Mouse (Mus musculus) v-Abl transformed pro-B cells (cell line): ENCODE data around the gene Ndufs2.

Experiments
- in situ Hi-C, 2 experiments: fragments of 400-800 bp; cut with MboI; formaldehyde crosslinking; loops; one replicate each; pipeline ENCODE4 v1.15.1; 2025; ENCODE audit not compliant: unreplicated experiment in 2 of 2

The Ndufs2 gene

DNA sequence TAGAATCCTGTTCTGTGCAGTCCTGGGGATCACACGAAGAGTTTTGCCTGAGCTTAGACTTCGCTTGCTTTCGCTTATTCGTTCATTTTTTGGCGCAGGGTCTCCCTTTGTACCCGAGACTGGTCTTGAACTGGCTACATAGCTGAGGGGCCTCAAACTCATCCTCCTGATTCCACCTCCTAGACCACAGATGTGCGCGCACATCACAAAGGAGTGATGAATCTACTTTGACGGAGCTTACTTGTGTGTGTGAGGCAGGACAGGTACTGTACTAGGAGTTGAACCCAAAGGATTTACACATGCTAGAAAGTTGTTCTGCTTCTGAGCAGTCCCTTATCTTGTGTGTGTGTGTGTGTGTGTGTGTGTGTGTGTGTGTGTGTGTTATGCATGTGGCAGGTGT, 60.4 kb downstream of the Ndufs2 start:
- in situ Hi-C loops, result no loop called here

DNA sequence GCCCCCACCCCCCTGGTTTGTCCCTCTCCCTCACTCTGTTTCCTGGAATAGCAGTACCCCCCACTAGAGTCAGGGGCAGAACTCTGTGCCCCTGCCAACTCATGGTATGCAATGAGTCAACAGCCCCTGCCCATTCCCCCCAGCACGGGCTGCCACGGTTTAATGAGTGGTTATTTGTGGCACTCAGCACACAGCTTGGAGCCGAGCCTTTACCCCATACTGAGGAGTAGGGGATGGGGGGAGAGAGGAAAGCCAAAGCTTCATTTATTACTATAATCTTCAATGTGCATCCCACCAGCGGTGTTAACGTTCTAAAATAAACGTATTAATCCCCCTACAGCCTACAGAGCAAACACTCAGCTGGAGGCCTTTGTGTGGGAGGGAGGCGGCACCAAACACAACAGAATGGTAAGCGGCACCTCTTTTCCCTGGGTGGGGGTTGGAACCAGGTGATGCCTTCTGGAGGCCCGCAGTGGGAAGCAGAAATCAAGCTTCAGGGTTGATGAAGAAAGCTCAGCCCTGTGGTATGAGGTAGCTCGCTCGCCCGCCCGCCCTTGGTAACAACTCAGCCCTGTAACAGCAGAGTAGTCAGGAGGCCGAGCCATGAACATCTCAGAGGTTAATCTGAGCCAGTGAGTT, 61.6 kb downstream of the Ndufs2 start:
- in situ Hi-C loops, result no loop called here

DNA sequence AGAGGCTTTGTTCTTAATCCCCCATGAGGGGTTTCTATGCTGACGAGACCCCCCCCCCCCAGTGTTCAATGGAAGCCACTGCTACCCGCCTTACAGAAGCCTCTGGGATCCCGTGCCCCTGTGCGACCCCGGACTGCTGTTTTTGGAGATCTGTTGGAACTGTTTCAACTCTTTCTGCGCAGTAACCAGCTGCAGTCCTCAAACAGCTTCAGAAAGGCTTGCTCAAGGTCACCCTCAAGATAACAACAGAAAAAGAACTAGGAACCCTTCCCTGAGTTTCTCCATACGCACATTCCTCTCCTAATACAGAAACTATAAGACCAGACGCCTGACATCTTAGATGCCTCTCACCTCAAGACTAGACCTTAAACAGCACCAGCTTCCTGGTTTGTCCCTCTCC, 62.1 kb downstream of the Ndufs2 start:
- in situ Hi-C loops, result no loop called here

DNA sequence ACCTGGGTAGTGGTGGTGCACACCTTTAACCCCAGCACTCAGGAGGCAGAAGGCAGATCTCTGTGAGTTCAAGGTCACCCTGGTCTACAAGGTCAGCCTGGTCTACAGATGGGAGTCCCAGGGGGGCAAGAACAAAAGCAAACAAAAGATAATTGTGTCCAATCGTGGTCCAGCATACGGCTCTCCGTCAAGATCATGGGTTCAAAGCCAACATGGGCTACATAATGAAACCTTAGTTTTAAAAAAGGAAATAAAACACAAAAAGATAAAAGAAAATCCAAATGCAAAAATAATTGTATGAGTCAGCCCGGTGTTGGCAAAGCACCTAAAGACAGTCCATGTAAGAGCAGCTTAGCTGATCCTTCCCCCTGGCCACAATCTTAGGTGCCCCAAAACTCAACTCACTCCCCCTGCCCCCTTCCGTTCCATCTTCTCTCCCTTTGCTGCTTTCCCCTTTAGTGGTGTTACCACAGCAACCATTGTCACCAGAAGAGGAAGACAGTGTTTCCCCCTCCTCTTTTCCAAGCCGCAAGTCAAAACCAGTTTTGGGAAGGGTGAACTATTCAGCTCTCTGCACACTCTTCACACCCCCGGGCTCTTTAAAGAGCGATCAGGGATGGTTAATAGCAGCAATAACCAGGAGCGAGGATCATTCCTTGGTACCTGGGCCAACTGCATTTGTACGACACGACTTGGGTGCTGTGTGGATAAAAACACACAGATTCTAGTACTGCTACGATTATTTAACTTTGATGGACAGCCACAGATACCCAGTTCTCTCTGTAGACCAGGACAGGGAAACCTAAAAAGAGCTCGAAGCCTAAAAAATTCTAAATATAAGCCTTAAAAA, 63.1 kb downstream of the Ndufs2 start:
- in situ Hi-C loops, result no loop called here

DNA sequence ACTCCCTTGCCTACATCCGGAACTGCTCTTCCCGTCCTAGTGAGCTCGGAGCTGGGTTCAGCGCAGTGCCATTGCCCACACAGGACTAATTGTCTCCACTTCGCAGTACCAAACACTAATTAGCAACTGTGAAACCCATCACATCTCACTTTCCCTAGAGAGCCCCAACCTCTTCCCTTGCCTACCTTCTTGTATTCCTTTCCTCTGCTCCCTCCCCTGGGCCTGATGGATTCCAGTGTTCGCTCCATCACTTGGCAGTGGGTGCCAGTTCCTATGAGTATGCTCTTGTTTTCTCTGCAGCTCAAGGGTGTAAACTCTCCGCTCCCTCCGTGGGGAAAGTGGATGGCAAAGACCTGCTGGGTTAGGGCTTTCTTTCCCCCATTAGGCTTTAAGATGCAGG, 65.5 kb downstream of the Ndufs2 start:
- in situ Hi-C loops, result no loop called here
